In genomic region chr3:139076059-139076455, GRCm38 (mm10) we compare ENCODE assay signal across 8 mouse cellular contexts. TPM values are rescaled to one million over a fixed set of nuclear protein-coding genes. Genes with fewer than 3 reads are reported as not detected.
DNase-seq lines count a peak whose midpoint lies in the region; ATAC-seq and TF ChIP-seq lines count a peak whose summit lies in the region.

No protein-coding gene starts in this region.

- WGBS in spleen, adult 2 months: 8% methylated on average over 7 of the region's 7 CpGs
- WGBS in kidney, postnatal 0 days: 7% methylated on average over 7 of the region's 7 CpGs
- 11% methylated on average over 7 of the region's 7 CpGs for WGBS in neural tube, embryonic 15.5 days

- TF ChIP-seq CTCF in spleen, adult 2 months (IDR thresholded peaks at IDR 0.05; ENCODE audit: extremely low read depth, insufficient read depth, insufficient read length, insufficient replicate concordance): no peak
- peak; percentile 23; the same call in 1 of the 2 replicates for TF ChIP-seq CTCF in kidney, postnatal 0 days (IDR thresholded peaks at IDR 0.05; ENCODE audit: low read depth)

- H3K27me3 ChIP-seq in spleen, adult 2 months (ENCODE audit: control insufficient read depth, insufficient read depth, low read length): no peaks in the 10 kb centered on the region
- H3K27me3 ChIP-seq in kidney, postnatal 0 days (ENCODE audit: insufficient read depth, low read length): no peaks in the 10 kb centered on the region
- no peaks in the 10 kb centered on the region for H3K27me3 ChIP-seq in neural tube, embryonic 15.5 days (replicated peaks)

- ATAC-seq in CD4-positive, CD25-positive, alpha-beta regulatory T cell, adult 4 months: no peak
- ATAC-seq in kidney, postnatal 0 days (replicated peaks; ENCODE audit: low FRiP score, low read depth): no peak
- ATAC-seq in neural tube, embryonic 15.5 days (ENCODE audit: low FRiP score): no peak; the same call in 1 of the 2 replicates

- peak overlapping the region; percentile 94 for H3K27ac ChIP-seq in spleen, adult 2 months (ENCODE audit: insufficient read depth, low read length)
- H3K27ac ChIP-seq in kidney, postnatal 0 days: no peak overlapping the region
- H3K27ac ChIP-seq in neural tube, embryonic 15.5 days (replicated peaks): peak overlapping the region; percentile 93; the same call in 1 of the 2 replicates

- peak overlapping the region; percentile 97 for H3K4me2 ChIP-seq in kidney, postnatal 0 days (ENCODE audit: low read length)
- H3K4me2 ChIP-seq in neural tube, embryonic 15.5 days: peak overlapping the region; percentile 89

- DNase-seq in CD4-positive, CD25-positive, alpha-beta regulatory T cell, adult 2 months (ENCODE audit: low read depth, low spot score): peak; percentile 23
- DNase-seq in spleen, adult 2 months (ENCODE audit: low read depth in 1 of 2, low spot score in 2 of 2): no peak
- no peak for DNase-seq in spleen, adult 12 weeks (ENCODE audit: low spot score)
- peak; percentile 40 for DNase-seq in kidney, postnatal 0 days (ENCODE audit: low spot score)
- no peak for DNase-seq in frontal cortex, postnatal 14 days (ENCODE audit: low spot score in 2 of 2)
- DNase-seq in spleen, adult 18-20 months: no peak

- peaks cover 6% of the 10 kb centered on the region for H3K4me1 ChIP-seq in spleen, adult 2 months (ENCODE audit: control insufficient read depth, insufficient read depth, insufficient read length)
- no peaks in the 10 kb centered on the region for H3K4me1 ChIP-seq in kidney, postnatal 0 days (replicated peaks; ENCODE audit: insufficient read depth, low read length)
- H3K4me1 ChIP-seq in neural tube, embryonic 15.5 days: peaks cover 17% of the 10 kb centered on the region

- no peaks in the 10 kb centered on the region for H3K36me3 ChIP-seq in spleen, adult 2 months (ENCODE audit: control insufficient read depth, insufficient read depth, low read length)
- no peaks in the 10 kb centered on the region for H3K36me3 ChIP-seq in kidney, postnatal 0 days (ENCODE audit: insufficient read depth, low read length)
- H3K36me3 ChIP-seq in neural tube, embryonic 15.5 days: no peaks in the 10 kb centered on the region

- no peaks in the 10 kb centered on the region for H3K9me3 ChIP-seq in kidney, postnatal 0 days (replicated peaks; ENCODE audit: low read length)
- H3K9me3 ChIP-seq in neural tube, embryonic 15.5 days (replicated peaks): no peaks in the 10 kb centered on the region

- H3K4me3 ChIP-seq in spleen, adult 2 months (ENCODE audit: extremely low read depth, insufficient read depth, insufficient read length): peak overlapping the region; percentile 75
- peak overlapping the region; percentile 58 for H3K4me3 ChIP-seq in kidney, postnatal 0 days (replicated peaks; ENCODE audit: low read depth, low read length)
- peak overlapping the region; percentile 92 for H3K4me3 ChIP-seq in neural tube, embryonic 15.5 days (replicated peaks)

- TF ChIP-seq POLR2A in spleen, adult 2 months (IDR thresholded peaks at IDR 0.05; ENCODE audit: low read depth, low read length): no peak

- peak overlapping the region; percentile 76; the same call in 1 of the 2 replicates for H3K9ac ChIP-seq in kidney, postnatal 0 days (ENCODE audit: low read depth, low read length)
- peak overlapping the region; percentile 84; the same call in 1 of the 2 replicates for H3K9ac ChIP-seq in neural tube, embryonic 15.5 days (replicated peaks)

RNA-seq across cellular contexts. Expression of gene Rap1gds1, which starts 1.1 kb away (rescaled TPM):
- polyA plus RNA-seq in CD4-positive, CD25-positive, alpha-beta regulatory T cell, adult 4 months (2017; shearing (Covaris generic)): 10 to 100 TPM; 80.3 to 82.9 TPM
- polyA plus RNA-seq in spleen, adult 2 months (2012; rRNA removed): 15.2 and 15.4 TPM in 2 replicates
- polyA plus RNA-seq in kidney, postnatal 0 days (2015; fragmentation: Nextera tagmentation; extraction: Ambion mirVana): 31.8 and 38.1 TPM in 2 replicates
- 114 and 124 TPM in 2 replicates for polyA plus RNA-seq in neural tube, embryonic 15.5 days (2015; fragmentation: Nextera tagmentation; extraction: Ambion mirVana)

Comparison
In these comparisons a context has a peak if more than half of its experiments do, and no peak if none do; other contexts are left out.
1. DNase-seq: peak in CD4-positive, CD25-positive, alpha-beta regulatory T cell, adult 2 months (single experiment) and kidney, postnatal 0 days (single experiment); none in spleen, adult 2 months (0 of 2), spleen, adult 12 weeks (single experiment), frontal cortex, postnatal 14 days (0 of 2) and spleen, adult 18-20 months (0 of 2).
2. Peak in every context shown above with its lines, with median percentiles within 50 percentile points of each other: H3K4me3 ChIP-seq.